Mouse (Mus musculus): Measurements from ENCODE around the gene Erf. TPM values are rescaled to one million over a fixed set of nuclear protein-coding genes. Genes with fewer than 3 reads are reported as not detected.
A peak's percentile ranks its signal among the peaks of the same experiment; 100 is the strongest.

The Erf gene
- polyA plus RNA-seq (2015; fragmentation: Nextera tagmentation; extraction: Ambion mirVana) = 6.9 and 11.0 TPM in 2 replicates

GRCm38 (mm10) chr7:25250141-25250972 lies at the start of gene Erf:
TSS of gene Erf (minus strand) at chr7:25250761.
- Histone ChIP-seq H3K4me2 (ENCODE audit: low read depth, low read length) (peak within 1 kb of the TSS; percentile 93), H3K36me3 (ENCODE audit: control insufficient read depth, insufficient read depth, low read length) (0 out of 2 replicates have a peak, but pooled peaks cover 6% of the 10 kb centered on the region), H3K9ac (ENCODE audit: low read length) (peak within 1 kb of the TSS; percentile 89), H3K27me3 (ENCODE audit: control insufficient read depth, insufficient read depth, low read length) (no peaks in the 10 kb centered on the region), H3K4me3 (replicated peaks; ENCODE audit: low read length) (peak within 1 kb of the TSS; percentile 75), H3K27ac (ENCODE audit: low read length) (peak within 1 kb of the TSS; percentile 99), H3K4me1 (ENCODE audit: control insufficient read depth, insufficient read depth, low read length) (peaks cover 40% of the 10 kb centered on the region), H3K9me3 (replicated peaks; ENCODE audit: control insufficient read depth, low read length) (no peaks in the 10 kb centered on the region)
- ATAC-seq (ENCODE audit: insufficient read depth, low FRiP score) = peak; percentile 86
- under 1% methylated on average over 74 of the region's 81 CpGs for WGBS

DNA sequence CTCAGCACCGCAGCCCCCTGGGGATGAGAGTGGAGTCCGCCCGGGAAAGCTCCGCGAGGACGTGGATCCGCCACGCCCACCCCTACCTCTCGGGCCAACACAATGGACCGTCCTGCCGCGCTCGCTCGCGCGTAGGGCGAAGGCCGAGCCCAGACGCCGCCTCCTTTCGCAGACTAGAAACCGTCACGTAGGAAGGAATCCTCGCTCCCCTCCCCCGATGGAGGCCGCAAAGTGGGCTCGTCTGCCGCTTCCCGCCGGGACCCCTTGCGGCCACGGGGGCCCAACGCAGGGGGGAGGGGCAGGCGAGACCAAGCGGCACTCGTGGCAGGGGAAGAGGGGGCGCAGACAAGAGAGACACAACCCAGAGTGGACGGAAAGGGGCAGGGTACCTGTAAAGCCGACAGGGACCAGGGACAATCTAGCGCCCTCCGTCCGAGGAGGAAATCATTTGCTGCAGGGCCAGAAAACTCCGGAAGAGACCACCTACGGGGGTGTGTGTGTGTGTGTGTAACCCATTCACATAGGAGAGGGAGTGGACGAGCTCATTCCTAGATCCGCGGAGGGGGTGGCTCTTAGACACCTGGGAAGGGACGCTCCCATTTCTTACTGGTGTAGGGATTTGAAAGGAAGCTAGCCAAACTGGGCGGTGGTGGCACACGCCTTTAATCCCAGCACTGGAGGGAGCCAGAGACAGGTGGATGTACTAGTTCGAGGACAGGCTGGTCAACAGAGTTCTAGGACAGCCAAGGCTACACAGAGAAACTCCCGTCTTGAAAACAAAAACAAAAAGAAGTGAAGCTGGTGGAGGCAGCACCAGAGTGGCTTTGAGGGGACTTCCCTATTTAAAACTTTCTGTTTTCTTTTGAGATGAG lies 47.1 kb upstream of the Erf start, which contains the start of gene Pafah1b3:
Pafah1b3 (minus strand) TSS at position 533 of the 872 bp plus-strand sequence.
- Histone ChIP-seq H3K27ac (ENCODE audit: low read length) (peak within 1 kb of the TSS; percentile 94), H3K4me2 (ENCODE audit: low read depth, low read length) (peak within 1 kb of the TSS; percentile 71), H3K4me1 (ENCODE audit: control insufficient read depth, insufficient read depth, low read length) (peaks cover 9% of the 10 kb centered on the region; the same call in 1 of the 2 replicates), H3K4me3 (replicated peaks; ENCODE audit: low read length) (peak within 1 kb of the TSS; percentile 61), H3K9me3 (replicated peaks; ENCODE audit: control insufficient read depth, low read length) (no peaks in the 10 kb centered on the region), H3K9ac (ENCODE audit: low read length) (peak within 1 kb of the TSS; percentile 91), H3K36me3 (ENCODE audit: control insufficient read depth, insufficient read depth, low read length) (peaks cover 5% of the 10 kb centered on the region; the same call in 1 of the 2 replicates), H3K27me3 (ENCODE audit: control insufficient read depth, insufficient read depth, low read length) (no peaks in the 10 kb centered on the region)
- ATAC-seq (ENCODE audit: insufficient read depth, low FRiP score) = peak; percentile 91
- WGBS = under 1% methylated on average over 51 of the region's 52 CpGs

GRCm38 (mm10) chr7:25296945-25297453 lies 46.4 kb upstream of the Erf start:
- Histone ChIP-seq H3K9ac (ENCODE audit: low read length) (peak overlapping the region; percentile 91), H3K4me2 (ENCODE audit: low read depth, low read length) (peak overlapping the region; percentile 71), H3K36me3 (ENCODE audit: control insufficient read depth, insufficient read depth, low read length) (peaks cover 9% of the 10 kb centered on the region; the same call in 1 of the 2 replicates), H3K4me1 (ENCODE audit: control insufficient read depth, insufficient read depth, low read length) (peaks cover 9% of the 10 kb centered on the region; the same call in 1 of the 2 replicates), H3K27me3 (ENCODE audit: control insufficient read depth, insufficient read depth, low read length) (no peaks in the 10 kb centered on the region), H3K4me3 (replicated peaks; ENCODE audit: low read length) (peak overlapping the region; percentile 61), H3K27ac (ENCODE audit: low read length) (peak overlapping the region; percentile 94), H3K9me3 (replicated peaks; ENCODE audit: control insufficient read depth, low read length) (no peaks in the 10 kb centered on the region)
- under 1% methylated on average over 21 of the region's 21 CpGs for WGBS
- ATAC-seq (ENCODE audit: insufficient read depth, low FRiP score) = peak; percentile 26

- peaks cover 22% of the 10 kb centered on the region for H3K4me1 ChIP-seq (ENCODE audit: control insufficient read depth, insufficient read depth, low read length)
- no peaks in the 10 kb centered on the region for H3K27me3 ChIP-seq (ENCODE audit: control insufficient read depth, insufficient read depth, low read length)
- ATAC-seq (ENCODE audit: insufficient read depth, low FRiP score) = no peak
- H3K9me3 ChIP-seq (replicated peaks; ENCODE audit: control insufficient read depth, low read length) = no peaks in the 10 kb centered on the region
- H3K9ac ChIP-seq (ENCODE audit: low read length) = no peak overlapping the region
- H3K4me3 ChIP-seq (replicated peaks; ENCODE audit: low read length) = no peak overlapping the region
- H3K4me2 ChIP-seq (ENCODE audit: low read depth, low read length) = no peak overlapping the region
- peaks cover 18% of the 10 kb centered on the region for H3K36me3 ChIP-seq (ENCODE audit: control insufficient read depth, insufficient read depth, low read length)
- 83% methylated on average over 12 of the region's 12 CpGs for WGBS
- H3K27ac ChIP-seq (ENCODE audit: low read length) = no peak overlapping the region
Measured at GRCm38 (mm10) chr7:25294960-25295722, 44.6 kb upstream of the Erf start.

GRCm38 (mm10) chr7:25294495-25294894 lies 43.9 kb upstream of the Erf start:
- 87% methylated on average over 4 of the region's 4 CpGs for WGBS
- Histone ChIP-seq H3K9me3 (replicated peaks; ENCODE audit: control insufficient read depth, low read length) (no peaks in the 10 kb centered on the region), H3K36me3 (ENCODE audit: control insufficient read depth, insufficient read depth, low read length) (peaks cover 25% of the 10 kb centered on the region), H3K27me3 (ENCODE audit: control insufficient read depth, insufficient read depth, low read length) (no peaks in the 10 kb centered on the region), H3K4me1 (ENCODE audit: control insufficient read depth, insufficient read depth, low read length) (peaks cover 22% of the 10 kb centered on the region), H3K9ac (ENCODE audit: low read length) (no peak overlapping the region), H3K4me2 (ENCODE audit: low read depth, low read length) (no peak overlapping the region), H3K27ac (ENCODE audit: low read length) (no peak overlapping the region), H3K4me3 (replicated peaks; ENCODE audit: low read length) (no peak overlapping the region)
- ATAC-seq (ENCODE audit: insufficient read depth, low FRiP score) = no peak

DNA sequence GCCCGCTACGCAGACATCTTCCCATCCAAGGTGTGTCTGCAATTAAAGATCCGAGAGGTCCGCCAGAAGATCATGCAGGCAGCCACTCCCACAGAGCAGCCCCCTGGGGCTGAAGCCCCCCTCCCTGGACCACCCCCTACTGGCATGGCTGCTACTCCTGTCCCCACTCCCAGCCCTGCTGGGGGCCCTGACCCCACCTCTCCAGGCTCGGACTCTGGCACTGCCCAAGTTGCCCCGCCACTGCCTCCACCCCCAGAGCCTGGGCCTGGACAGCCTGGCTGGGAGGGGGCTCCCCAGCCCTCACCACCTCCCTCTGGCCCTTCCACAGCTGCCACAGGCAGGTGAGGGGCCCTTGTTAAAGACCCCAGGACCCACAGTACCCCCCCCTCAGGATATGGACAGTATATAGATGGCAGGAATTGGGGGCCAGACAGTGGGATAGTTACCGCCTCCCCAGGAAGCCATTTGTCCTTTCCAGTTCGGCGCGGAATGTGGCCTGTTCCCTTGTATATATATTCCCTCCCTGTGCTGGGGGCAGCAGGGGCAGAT lies 42.7 kb upstream of the Erf start:
- H3K9me3 ChIP-seq (replicated peaks; ENCODE audit: control insufficient read depth, low read length) = no peaks in the 10 kb centered on the region
- no peak overlapping the region for H3K9ac ChIP-seq (ENCODE audit: low read length)
- WGBS = 72% methylated on average over 10 of the region's 10 CpGs
- peaks cover 21% of the 10 kb centered on the region for H3K4me1 ChIP-seq (ENCODE audit: control insufficient read depth, insufficient read depth, low read length)
- H3K27ac ChIP-seq (ENCODE audit: low read length) = no peak overlapping the region
- no peak overlapping the region for H3K4me3 ChIP-seq (replicated peaks; ENCODE audit: low read length)
- ATAC-seq (ENCODE audit: insufficient read depth, low FRiP score) = no peak
- peaks cover 37% of the 10 kb centered on the region for H3K36me3 ChIP-seq (ENCODE audit: control insufficient read depth, insufficient read depth, low read length)
- H3K27me3 ChIP-seq (ENCODE audit: control insufficient read depth, insufficient read depth, low read length) = no peaks in the 10 kb centered on the region
- no peak overlapping the region for H3K4me2 ChIP-seq (ENCODE audit: low read depth, low read length)

GRCm38 (mm10) chr7:25292107-25292506 lies 41.5 kb upstream of the Erf start:
- H3K4me2 ChIP-seq (ENCODE audit: low read depth, low read length) = no peak overlapping the region
- WGBS = 44% methylated on average over 7 of the region's 7 CpGs
- H3K27ac ChIP-seq (ENCODE audit: low read length) = no peak overlapping the region
- no peaks in the 10 kb centered on the region for H3K9me3 ChIP-seq (replicated peaks; ENCODE audit: control insufficient read depth, low read length)
- peaks cover 18% of the 10 kb centered on the region for H3K4me1 ChIP-seq (ENCODE audit: control insufficient read depth, insufficient read depth, low read length)
- H3K9ac ChIP-seq (ENCODE audit: low read length) = no peak overlapping the region
- ATAC-seq (ENCODE audit: insufficient read depth, low FRiP score) = no peak
- no peaks in the 10 kb centered on the region for H3K27me3 ChIP-seq (ENCODE audit: control insufficient read depth, insufficient read depth, low read length)
- H3K4me3 ChIP-seq (replicated peaks; ENCODE audit: low read length) = no peak overlapping the region
- H3K36me3 ChIP-seq (ENCODE audit: control insufficient read depth, insufficient read depth, low read length) = peaks cover 47% of the 10 kb centered on the region

- H3K9ac ChIP-seq (ENCODE audit: low read length) = no peak overlapping the region
- 74% methylated on average over 2 of the region's 2 CpGs for WGBS
Measured at GRCm38 (mm10) chr7:25290911-25291310, 40.4 kb upstream of the Erf start.

More at GRCm38 (mm10) chr7:25290911-25291310, 40.4 kb upstream of the Erf start:
- Histone ChIP-seq H3K27ac (ENCODE audit: low read length) (no peak overlapping the region), H3K9me3 (replicated peaks; ENCODE audit: control insufficient read depth, low read length) (no peaks in the 10 kb centered on the region), H3K4me2 (ENCODE audit: low read depth, low read length) (no peak overlapping the region), H3K4me1 (ENCODE audit: control insufficient read depth, insufficient read depth, low read length) (peaks cover 13% of the 10 kb centered on the region; the same call in 1 of the 2 replicates), H3K27me3 (ENCODE audit: control insufficient read depth, insufficient read depth, low read length) (no peaks in the 10 kb centered on the region), H3K4me3 (replicated peaks; ENCODE audit: low read length) (no peak overlapping the region), H3K36me3 (ENCODE audit: control insufficient read depth, insufficient read depth, low read length) (peaks cover 51% of the 10 kb centered on the region)
- ATAC-seq (ENCODE audit: insufficient read depth, low FRiP score) = peak; percentile 27; the same call in 1 of the 2 replicates

Data from stomach, embryonic 16.5 days (tissue).